Mouse (Mus musculus): ENCODE measurements at regions not wholly inside any gene's neighbourhood (a gene's known extent, or its start where the extent isn't known, plus 50 kb on each side); places are given as distances from the start of the nearest gene placed in this dataset.

DNA sequence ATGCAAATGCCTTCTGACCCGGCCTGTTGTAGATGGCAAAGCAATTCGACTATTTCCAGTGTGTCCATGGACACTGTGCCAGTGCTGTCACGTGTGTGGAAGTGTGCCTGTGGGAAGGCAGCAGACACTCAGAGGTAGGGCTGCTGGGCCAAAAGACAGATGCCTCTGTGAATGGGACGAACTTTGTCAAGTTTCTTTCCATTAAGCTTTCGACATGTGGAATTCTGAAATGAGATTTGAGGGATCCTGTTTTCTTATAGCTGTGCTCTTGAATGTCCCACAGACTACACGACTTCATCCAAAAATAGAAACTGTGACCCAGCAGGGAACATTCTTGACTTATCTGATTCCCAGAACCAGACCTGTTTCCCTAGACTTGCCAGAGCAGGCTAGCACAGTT lies 56.0 kb upstream of the Acsl1 start:
- H3K27me3 ChIP-seq, result no peaks in the 10 kb centered on the region
- WGBS, result 84% methylated on average over 6 of the region's 6 CpGs
- H3K4me3 ChIP-seq (replicated peaks), result no peak overlapping the region
- H3K27ac ChIP-seq, result no peak overlapping the region
- no peaks in the 10 kb centered on the region; the same call in 1 of the 2 replicates for H3K9me3 ChIP-seq
- H3K4me2 ChIP-seq (replicated peaks), result no peak overlapping the region
- ATAC-seq, result no peak
- no peaks in the 10 kb centered on the region for H3K4me1 ChIP-seq (replicated peaks)
- H3K9ac ChIP-seq (replicated peaks), result no peak overlapping the region
- H3K36me3 ChIP-seq, result no peaks in the 10 kb centered on the region

DNA sequence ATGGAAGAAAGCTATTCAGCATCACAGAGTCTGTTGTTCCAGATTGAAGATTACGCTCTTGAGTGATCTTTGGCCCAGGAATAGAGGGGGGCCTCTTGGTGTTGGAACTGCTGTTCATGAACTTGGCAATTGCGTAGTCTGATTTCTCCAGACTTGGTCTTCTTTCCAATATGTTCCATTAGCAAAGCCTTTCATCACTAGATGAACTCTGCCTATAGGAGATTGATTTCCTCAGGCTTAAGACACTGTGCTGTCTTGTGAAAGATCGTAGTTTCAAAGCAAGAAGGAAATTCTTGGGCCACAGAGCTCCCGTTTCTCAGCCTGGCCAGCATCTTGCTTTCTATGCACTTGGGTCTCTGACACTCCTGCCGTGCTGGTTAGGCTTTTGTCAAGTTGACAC lies 51.4 kb upstream of the Acsl1 start:
- Histone ChIP-seq H3K4me1 (replicated peaks) (no peaks in the 10 kb centered on the region), H3K27me3 (no peaks in the 10 kb centered on the region), H3K9ac (replicated peaks) (no peak overlapping the region), H3K4me2 (replicated peaks) (no peak overlapping the region), H3K4me3 (replicated peaks) (no peak overlapping the region), H3K27ac (no peak overlapping the region), H3K36me3 (no peaks in the 10 kb centered on the region), H3K9me3 (no peaks in the 10 kb centered on the region; the same call in 1 of the 2 replicates)
- no peak for ATAC-seq
- WGBS, result 89% methylated on average over 5 of the region's 5 CpGs

GRCm38 (mm10) chr8:46420476-46420875 lies 50.4 kb upstream of the Acsl1 start:
- Histone ChIP-seq H3K9ac (replicated peaks) (no peak overlapping the region), H3K36me3 (no peaks in the 10 kb centered on the region), H3K27me3 (no peaks in the 10 kb centered on the region), H3K4me2 (replicated peaks) (no peak overlapping the region), H3K9me3 (no peaks in the 10 kb centered on the region; the same call in 1 of the 2 replicates), H3K4me3 (replicated peaks) (no peak overlapping the region), H3K27ac (no peak overlapping the region), H3K4me1 (replicated peaks) (no peaks in the 10 kb centered on the region)
- ATAC-seq, result no peak
- WGBS, result 90% methylated on average over 8 of the region's 8 CpGs
